Mouse (Mus musculus): Measurements from ENCODE around the gene C530025M09Rik. TPM values are rescaled to one million over a fixed set of nuclear protein-coding genes. Genes with fewer than 3 reads are reported as not detected.

The C530025M09Rik gene
- total RNA-seq, 4 experiments from 2014 or later, result not detected

DNA sequence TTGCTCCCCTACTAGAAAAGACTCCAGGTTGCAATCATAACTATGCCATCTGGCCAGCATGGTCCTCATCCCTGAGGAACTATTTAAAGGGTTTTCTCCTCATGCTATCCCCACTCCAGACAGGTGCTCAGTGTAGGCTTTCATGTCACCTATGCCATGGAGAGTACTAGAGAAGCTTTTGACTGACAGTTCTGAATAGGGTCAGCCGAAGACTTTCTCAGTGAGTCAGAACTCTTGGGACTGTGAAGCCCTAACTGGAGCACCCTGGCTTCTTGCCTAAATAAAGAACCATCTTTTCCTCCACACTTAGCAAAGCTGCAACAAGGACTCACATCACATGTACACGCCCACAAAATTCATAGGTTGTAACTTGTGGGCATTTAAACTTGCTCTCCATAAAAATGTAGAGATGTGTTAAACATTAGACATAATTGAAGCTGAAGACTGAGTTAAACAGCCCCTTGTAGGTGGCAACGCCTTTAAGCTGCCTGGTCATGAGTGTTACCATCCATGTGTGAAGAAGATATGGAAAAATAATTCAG, 26.3 kb downstream of the C530025M09Rik start:
- no peak for DNase-seq (ENCODE audit: low spot score)

DNA sequence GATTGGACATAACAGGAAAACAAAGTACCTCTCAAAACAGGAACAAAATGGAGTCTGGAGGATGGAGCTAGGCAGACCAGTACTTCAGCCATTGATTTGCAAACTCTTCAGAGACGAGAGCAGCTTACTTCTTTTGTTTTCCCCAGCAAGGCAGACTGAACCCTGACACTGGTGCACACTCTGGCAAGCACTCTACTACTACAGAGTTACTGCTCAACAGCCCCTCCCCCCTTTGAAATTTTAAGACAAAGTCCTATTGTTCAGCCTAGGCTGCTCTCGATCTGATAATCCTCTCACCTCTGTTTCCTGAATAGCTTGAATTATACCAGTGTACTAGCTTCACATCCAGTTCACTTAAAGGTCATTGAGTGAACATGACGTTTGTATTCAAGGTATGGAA, 32.4 kb downstream of the C530025M09Rik start:
- no peak for DNase-seq (ENCODE audit: low spot score)

Other genes starting within 250 kb of the C530025M09Rik start
- gene Syndig1, start 2.0 kb downstream of the C530025M09Rik start, total RNA-seq (2022), result under 1 TPM; 0.14 to 0.60 (median 0.31) TPM